Mouse (Mus musculus): ENCODE measurements around the gene Caprin1.

- TF ChIP-seq CTCF (IDR thresholded peaks at IDR 0.05) (no peak), POLR2A (IDR thresholded peaks at IDR 0.05; ENCODE audit: insufficient read depth, low read depth, low read length) (no peak), EP300 (IDR thresholded peaks at IDR 0.05; ENCODE audit: insufficient read depth, low read depth, low read length) (no peak)
These were observed 14.2 kb upstream of the Caprin1 start for GRCm38 (mm10) chr2:103811465-103812191.

Measured in heart, adult 2 months (tissue).